Mouse (Mus musculus) megakaryocyte, embryonic 14.5 days (primary cell): ENCODE measurements at regions not wholly inside any gene's neighbourhood (a gene's known extent, or its start where the extent isn't known, plus 50 kb on each side); places are given as distances from the start of the nearest gene placed in this dataset.

Experiments used
- FLI1 ChIP-seq: IDR thresholded peaks from 2 replicates; pipeline ENCODE4 v1.6.1; 2012; ENCODE audit warnings: low read length, inconsistent platforms, mixed read lengths
- GATA1 ChIP-seq: IDR thresholded peaks from 3 replicates; pipeline ENCODE4 v1.6.1; 2012; ENCODE audit warnings: mixed read lengths, low read length, inconsistent platforms, borderline replicate concordance

DNA sequence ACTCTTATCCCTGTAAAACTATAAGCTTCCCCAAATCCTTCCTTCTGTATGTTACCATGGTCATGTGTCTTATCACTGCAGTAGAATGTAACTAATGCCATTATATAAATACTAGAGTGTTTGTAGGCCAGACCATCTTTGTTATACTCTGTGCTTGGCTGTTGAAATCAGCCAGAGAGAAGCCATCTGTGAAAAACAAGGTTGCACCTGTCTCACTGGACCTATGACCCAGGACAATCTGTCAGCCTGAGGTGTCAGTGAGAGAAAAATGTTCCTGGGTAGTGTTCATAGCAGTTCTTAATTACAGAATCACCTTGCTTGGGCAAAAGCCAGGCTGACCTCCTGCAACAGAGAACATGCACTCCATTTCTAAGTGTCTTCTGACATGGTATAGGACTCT, 87.5 kb downstream of the H60c start:
- TF ChIP-seq GATA1: no peak
- TF ChIP-seq FLI1: no peak
